Mouse (Mus musculus) liver, embryonic 18 days (tissue): ENCODE results near the gene Mcat. TPM values are rescaled to one million over a fixed set of nuclear protein-coding genes. Genes with fewer than 3 reads are reported as not detected.

Source experiments
- polyA plus RNA-seq: library from polyadenylated mRNA; depleted of rRNA; stranded (reverse); fragments of >200 nt; gene quantifications from 2 replicates; pipeline ENCODE4 v1.2.3, GENCODE M21; 2012; rRNA removed

The Mcat gene
- 12.0 and 12.9 TPM in 2 replicates for polyA plus RNA-seq

GRCm38 (mm10) chr15:83563327-83563856 lies at the start of gene Mcat, which contains the start of gene Tspo:
Gene Mcat (minus strand): TSS chr15:83563787.
Gene Tspo (plus strand): TSS chr15:83563592.

DNA sequence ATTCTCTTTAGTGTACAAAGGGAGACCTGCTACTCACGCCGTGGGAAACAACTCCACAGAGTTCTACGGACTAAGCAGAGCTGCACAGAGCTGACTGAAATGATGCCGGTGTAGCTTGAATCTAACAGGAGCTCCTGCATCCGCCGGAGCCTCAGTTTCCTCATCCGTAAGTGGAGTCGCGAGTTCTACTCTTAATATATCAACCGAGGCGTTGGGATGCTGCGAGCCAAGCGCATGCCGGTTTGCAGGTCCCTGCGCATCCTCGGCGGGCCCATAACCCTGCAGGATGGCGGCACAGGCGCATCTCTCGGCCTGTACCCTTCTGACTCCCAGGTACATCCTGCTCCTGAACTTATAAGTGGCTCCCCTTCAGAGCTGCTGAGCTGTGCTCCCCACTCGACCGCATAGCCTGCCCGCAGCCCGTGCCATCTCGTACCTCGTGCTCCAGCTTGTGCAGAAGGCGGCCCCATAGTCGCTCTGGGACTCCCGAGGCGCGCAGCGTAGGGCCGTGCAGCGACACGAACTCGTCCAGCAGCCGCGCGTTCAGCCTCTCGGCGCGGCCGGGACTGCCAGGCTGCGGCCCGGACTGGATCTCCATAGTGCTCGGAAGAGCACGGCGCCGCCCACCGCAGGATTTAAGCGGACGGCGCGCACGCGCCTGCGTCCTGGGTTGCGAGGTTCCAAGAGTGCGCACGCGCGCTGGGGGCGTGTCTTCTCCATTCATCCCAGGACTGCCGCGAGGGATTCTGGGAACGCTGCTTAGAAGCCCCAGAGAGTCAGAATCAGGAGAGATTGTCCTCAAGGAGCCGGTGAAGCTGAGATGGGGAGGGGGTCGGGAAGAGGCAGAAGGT lies 31.2 kb upstream of the Mcat start, which contains the start of gene Ttll12:
Gene Ttll12, minus strand, starts transcription at position 645 of the 851 bp plus-strand sequence.

DNA sequence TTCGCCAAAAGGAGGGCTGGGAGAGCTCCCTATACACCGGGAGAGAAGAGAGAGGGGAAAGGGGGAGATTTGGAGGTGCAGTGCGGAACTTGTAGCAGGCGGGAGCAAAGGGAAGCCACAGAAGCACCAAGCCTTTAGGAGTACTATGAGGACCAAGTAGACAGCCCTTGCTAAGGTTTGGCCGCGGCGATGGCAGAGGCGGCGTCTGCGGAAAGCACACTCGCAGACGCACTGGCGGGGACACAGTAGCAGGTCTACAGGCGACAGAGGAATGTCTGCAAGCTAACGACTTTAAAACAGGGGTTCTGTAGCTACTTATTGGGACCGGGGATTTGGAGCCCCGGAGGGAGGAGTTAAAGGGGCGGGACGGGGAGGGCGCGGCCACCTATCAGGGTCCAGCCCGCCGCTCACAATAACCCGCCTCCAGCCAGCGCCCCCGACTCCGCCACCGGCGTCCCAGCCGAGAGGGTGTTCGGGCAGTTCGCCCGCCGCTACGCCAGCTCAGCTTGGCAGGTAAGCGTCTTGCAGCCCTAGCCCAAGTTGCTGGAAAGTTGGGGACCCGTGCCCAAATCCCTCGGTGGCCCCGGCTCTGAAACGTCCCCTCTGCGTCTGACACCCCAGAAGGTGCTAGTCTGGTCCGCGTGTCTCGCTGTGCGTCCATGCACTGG lies 37.0 kb downstream of the Mcat start, which contains the start of gene Bik:
Gene Bik, plus strand, starts transcription at position 439 of the 668 bp plus-strand sequence.

DNA sequence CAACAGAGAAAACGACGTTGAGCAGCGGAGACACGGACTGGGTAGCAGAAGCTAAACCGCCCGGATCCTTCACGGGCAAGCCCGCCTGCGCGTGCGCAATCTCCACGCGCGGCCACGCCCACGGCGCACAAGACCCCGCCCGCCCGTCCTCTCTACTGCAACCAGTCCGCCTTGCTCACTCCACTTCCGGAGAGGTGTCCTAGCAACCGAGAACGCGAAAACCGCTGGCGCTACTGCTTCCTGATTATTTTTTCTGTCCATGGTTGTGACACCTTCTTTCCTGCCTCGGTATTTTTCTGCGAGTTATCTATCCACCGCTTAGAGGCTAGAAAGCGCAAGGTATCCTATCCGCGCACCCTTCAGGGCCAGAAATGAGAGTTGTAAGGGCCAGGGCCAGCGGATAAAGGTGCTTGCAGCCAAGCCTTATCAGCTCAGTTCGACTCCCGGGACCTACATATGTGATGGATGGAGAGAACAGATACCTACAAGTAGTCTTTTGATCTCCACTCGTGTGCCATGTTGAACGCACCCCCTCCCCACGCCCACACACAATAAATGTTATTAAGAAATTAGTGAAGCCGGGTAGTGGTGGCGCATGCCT lies 52.7 kb downstream of the Mcat start, which contains the start of gene Ttll1:
Gene Ttll1, minus strand, starts transcription at position 89 of the 601 bp plus-strand sequence.

Other genes with a start within 250 kb of the Mcat start
- 9.2 and 12.9 TPM in 2 replicates for gene Arfgap3, start 213.5 kb downstream of the Mcat start, polyA plus RNA-seq
- gene Pacsin2, start 99.2 kb downstream of the Mcat start, polyA plus RNA-seq, result 25.4 and 27.8 TPM in 2 replicates
- gene Ttll1, start 52.9 kb downstream of the Mcat start, polyA plus RNA-seq, result 2.7 and 3.2 TPM in 2 replicates
- gene Bik, start 36.9 kb downstream of the Mcat start, polyA plus RNA-seq, result 4.2 and 4.5 TPM in 2 replicates
- gene Tspo, start 195 bp downstream of the Mcat start, polyA plus RNA-seq, result 88.0 and 93.4 TPM in 2 replicates
- gene Ttll12, start 31.4 kb upstream of the Mcat start, polyA plus RNA-seq, result 11.5 and 12.5 TPM in 2 replicates
- gene Scube1, start 161.2 kb upstream of the Mcat start, polyA plus RNA-seq, result 0.16 and 0.21 TPM in 2 replicates
- not detected in 2 replicates for gene Mpped1, start 215.7 kb upstream of the Mcat start, polyA plus RNA-seq